Mouse (Mus musculus): ENCODE measurements around the gene Hebp1.

DNA sequence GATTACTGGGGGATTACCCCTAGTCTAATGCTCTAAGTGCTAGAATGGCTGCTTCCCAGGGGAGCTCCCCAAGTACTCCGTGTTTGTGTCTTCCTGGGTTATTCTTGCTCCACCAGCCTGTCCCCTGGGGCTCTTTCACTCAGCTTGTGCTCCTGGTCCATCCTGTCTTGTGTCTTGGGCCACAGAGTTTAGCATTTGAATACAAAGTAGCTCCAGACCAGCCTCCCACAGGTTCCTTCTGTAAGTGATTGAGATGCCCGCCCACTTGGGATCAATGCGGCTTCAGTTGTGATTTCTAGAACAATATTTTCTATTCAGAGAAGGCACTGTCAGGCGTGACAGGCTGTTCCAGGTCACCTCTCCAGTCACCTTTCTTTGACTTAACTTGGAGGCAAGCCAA is 4.1 kb downstream of the Hebp1 start:
- TF ChIP-seq CTCF (IDR thresholded peaks at IDR 0.05; ENCODE audit: low read depth, low read length): no peak
- no peak for TF ChIP-seq POLR2A (IDR thresholded peaks at IDR 0.05; ENCODE audit: borderline replicate concordance, low read depth, low read length)

Measured in bone marrow macrophage, adult 2 months (primary cell).